Mouse (Mus musculus) common myeloid progenitor, adult 5-6 weeks (primary cell): ENCODE data around the gene Reln. TPM values are rescaled to one million over a fixed set of nuclear protein-coding genes. Genes with fewer than 3 reads are reported as not detected.
A peak's percentile ranks its signal among the peaks of the same experiment; 100 is the strongest.

Experiments
- ATAC-seq: replicated peaks from 2 replicates; pipeline ENCODE4 v1.8.0; 2016; ENCODE audit warnings: low read depth, mild to moderate bottlenecking, moderate TSS enrichment, inconsistent platforms; ENCODE audit not compliant: poor library complexity, severe bottlenecking
- total RNA-seq: library from RNA; stranded (forward); fragments of 200-1000, 187-1606 nt; gene quantifications from 2 replicates; pipeline ENCODE4 v1.2.3, GENCODE M21; 2017

Gene Reln
- total RNA-seq, 1 experiment from 2014 or later, result 0.69 TPM

GRCm38 (mm10) chr5:21947610-21948381, 396.7 kb downstream of the Reln start:
- no peak for ATAC-seq

GRCm38 (mm10) chr5:21944579-21944978, 399.9 kb downstream of the Reln start:
- ATAC-seq, result no peak

GRCm38 (mm10) chr5:21939405-21939804, 405.1 kb downstream of the Reln start:
- no peak for ATAC-seq

GRCm38 (mm10) chr5:21938138-21938537, 406.4 kb downstream of the Reln start:
- no peak for ATAC-seq

- ATAC-seq, result no peak
Observed at GRCm38 (mm10) chr5:21936627-21937026, 407.9 kb downstream of the Reln start.

- ATAC-seq, result no peak
Observed at GRCm38 (mm10) chr5:21936096-21936495, 408.4 kb downstream of the Reln start.

GRCm38 (mm10) chr5:21934811-21935396, 409.6 kb downstream of the Reln start:
- no peak for ATAC-seq

- no peak for ATAC-seq
Observed at GRCm38 (mm10) chr5:21934173-21934698, 410.3 kb downstream of the Reln start.

GRCm38 (mm10) chr5:21933340-21934075, 411.0 kb downstream of the Reln start:
- no peak for ATAC-seq

GRCm38 (mm10) chr5:21931151-21931550, 413.4 kb downstream of the Reln start:
- ATAC-seq, result peak; percentile 54

GRCm38 (mm10) chr5:21920310-21920709, 424.2 kb downstream of the Reln start:
- ATAC-seq, result no peak

- ATAC-seq, result no peak
Observed at GRCm38 (mm10) chr5:21919281-21919780, 425.2 kb downstream of the Reln start.

GRCm38 (mm10) chr5:21915973-21916372, 428.5 kb downstream of the Reln start:
- ATAC-seq, result no peak

GRCm38 (mm10) chr5:21914776-21915175, 429.7 kb downstream of the Reln start:
- no peak for ATAC-seq

GRCm38 (mm10) chr5:21912835-21913530, 431.5 kb downstream of the Reln start:
- no peak for ATAC-seq

GRCm38 (mm10) chr5:21910726-21911125, 433.8 kb downstream of the Reln start:
- ATAC-seq, result no peak

GRCm38 (mm10) chr5:21909713-21910112, 434.8 kb downstream of the Reln start:
- ATAC-seq, result no peak

- no peak for ATAC-seq
Observed at GRCm38 (mm10) chr5:21901411-21901810, 443.1 kb downstream of the Reln start.

GRCm38 (mm10) chr5:21900891-21901290, 443.6 kb downstream of the Reln start:
- ATAC-seq, result no peak

GRCm38 (mm10) chr5:21898875-21899274, 445.6 kb downstream of the Reln start:
- ATAC-seq, result no peak
